Mouse (Mus musculus): ENCODE data around the gene Sgcd. TPM values are rescaled to one million over a fixed set of nuclear protein-coding genes. Genes with fewer than 3 reads are reported as not detected.

Gene Sgcd
- polyA plus RNA-seq, 1 experiment: 2.9 TPM

- no peak for TF ChIP-seq POLR2A (IDR thresholded peaks at IDR 0.05; ENCODE audit: borderline replicate concordance, control insufficient read depth, low read depth, low read length)
- no peak for TF ChIP-seq CTCF (IDR thresholded peaks at IDR 0.05; ENCODE audit: control insufficient read depth, insufficient read depth, low read length)
- Histone ChIP-seq H3K4me1 (ENCODE audit: control insufficient read depth, insufficient read depth, low read length) (no peaks in the 10 kb centered on the region), H3K27ac (ENCODE audit: control insufficient read depth, insufficient read depth, low read depth, low read length, poor library complexity) (no peak overlapping the region), H3K4me3 (replicated peaks; ENCODE audit: control insufficient read depth, low read depth, low read length) (no peak overlapping the region)
- WGBS: 82% methylated on average over 9 of the region's 9 CpGs
Observed at GRCm38 (mm10) chr11:47264267-47264984, 724.3 kb downstream of the Sgcd start.

DNA sequence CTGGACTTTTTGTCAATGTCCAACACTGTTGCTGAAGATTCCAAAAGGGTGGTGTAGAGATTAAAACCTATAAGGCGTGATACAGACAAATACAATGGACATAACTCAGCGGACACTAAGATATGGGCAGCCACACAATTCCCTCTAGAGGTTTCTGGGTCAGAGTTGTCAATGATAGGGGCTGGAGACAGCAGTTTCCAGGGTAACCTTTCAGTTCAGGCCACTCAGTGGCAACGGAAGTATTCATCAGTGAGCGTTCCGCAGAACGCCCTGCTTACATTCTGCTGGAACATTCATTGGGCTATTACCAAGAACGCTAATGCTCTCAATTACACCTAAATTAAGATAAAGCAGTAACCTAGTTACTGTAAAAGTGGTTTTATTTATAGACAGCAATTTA lies 738.5 kb downstream of the Sgcd start:
- no peak overlapping the region for H3K27ac ChIP-seq (ENCODE audit: control insufficient read depth, insufficient read depth, low read depth, low read length, poor library complexity)
- WGBS: 88% methylated on average over 7 of the region's 7 CpGs
- TF ChIP-seq CTCF (IDR thresholded peaks at IDR 0.05; ENCODE audit: control insufficient read depth, insufficient read depth, low read length) (no peak), POLR2A (IDR thresholded peaks at IDR 0.05; ENCODE audit: borderline replicate concordance, control insufficient read depth, low read depth, low read length) (no peak)

DNA sequence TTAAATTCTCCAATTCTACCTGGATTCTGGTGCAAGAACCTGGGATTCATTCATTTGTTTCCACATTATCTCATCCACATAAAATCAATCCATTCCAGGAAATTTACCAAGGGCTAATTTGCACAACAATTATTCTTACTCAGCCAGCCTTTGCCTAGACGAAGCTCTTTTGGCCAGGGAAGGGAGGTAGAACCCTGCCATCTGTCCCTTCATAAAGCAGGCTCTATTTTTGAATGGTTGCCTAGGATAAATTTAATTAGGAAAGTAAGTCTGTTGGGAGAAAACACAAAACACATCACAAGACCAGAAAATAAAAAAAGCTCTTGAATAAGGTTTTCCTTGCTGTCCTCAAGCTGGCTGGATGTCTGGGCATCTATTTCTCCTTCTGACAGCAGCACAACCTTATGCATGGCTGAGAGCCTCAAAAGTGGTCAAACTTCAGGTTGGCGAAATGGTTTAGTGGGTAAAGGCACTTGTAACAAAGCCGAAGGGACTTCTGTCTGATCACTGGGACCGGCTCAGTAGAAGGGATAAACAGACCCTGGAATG lies 740.4 kb downstream of the Sgcd start:
- H3K27ac ChIP-seq (ENCODE audit: control insufficient read depth, insufficient read depth, low read depth, low read length, poor library complexity): no peak overlapping the region
- no peak for TF ChIP-seq POLR2A (IDR thresholded peaks at IDR 0.05; ENCODE audit: borderline replicate concordance, control insufficient read depth, low read depth, low read length)
- no peak for TF ChIP-seq CTCF (IDR thresholded peaks at IDR 0.05; ENCODE audit: control insufficient read depth, insufficient read depth, low read length)
- H3K4me1 ChIP-seq (ENCODE audit: control insufficient read depth, insufficient read depth, low read length): no peaks in the 10 kb centered on the region
- 81% methylated on average over 4 of the region's 4 CpGs for WGBS
- H3K4me3 ChIP-seq (replicated peaks; ENCODE audit: control insufficient read depth, low read depth, low read length): no peak overlapping the region

More for the DNA sequence above, 738.5 kb downstream of the Sgcd start:
- Histone ChIP-seq H3K4me3 (replicated peaks; ENCODE audit: control insufficient read depth, low read depth, low read length) (no peak overlapping the region), H3K4me1 (ENCODE audit: control insufficient read depth, insufficient read depth, low read length) (no peaks in the 10 kb centered on the region)

- 82% methylated on average over 8 of the region's 8 CpGs for WGBS
- Histone ChIP-seq H3K27ac (ENCODE audit: control insufficient read depth, insufficient read depth, low read depth, low read length, poor library complexity) (no peak overlapping the region), H3K4me1 (ENCODE audit: control insufficient read depth, insufficient read depth, low read length) (no peaks in the 10 kb centered on the region), H3K4me3 (replicated peaks; ENCODE audit: control insufficient read depth, low read depth, low read length) (no peak overlapping the region)
- TF ChIP-seq POLR2A (IDR thresholded peaks at IDR 0.05; ENCODE audit: borderline replicate concordance, control insufficient read depth, low read depth, low read length) (no peak), CTCF (IDR thresholded peaks at IDR 0.05; ENCODE audit: control insufficient read depth, insufficient read depth, low read length) (no peak)
Observed at GRCm38 (mm10) chr11:47247703-47248344, 740.9 kb downstream of the Sgcd start.

- TF ChIP-seq CTCF (IDR thresholded peaks at IDR 0.05; ENCODE audit: control insufficient read depth, insufficient read depth, low read length): no peak
- TF ChIP-seq POLR2A (IDR thresholded peaks at IDR 0.05; ENCODE audit: borderline replicate concordance, control insufficient read depth, low read depth, low read length): no peak
- H3K27ac ChIP-seq (ENCODE audit: control insufficient read depth, insufficient read depth, low read depth, low read length, poor library complexity): no peak overlapping the region
- H3K4me3 ChIP-seq (replicated peaks; ENCODE audit: control insufficient read depth, low read depth, low read length): no peak overlapping the region
- H3K4me1 ChIP-seq (ENCODE audit: control insufficient read depth, insufficient read depth, low read length): no peaks in the 10 kb centered on the region
- WGBS: 74% methylated on average over 1 of the region's 1 CpGs
Observed at GRCm38 (mm10) chr11:47242401-47242800, 746.4 kb downstream of the Sgcd start.

DNA sequence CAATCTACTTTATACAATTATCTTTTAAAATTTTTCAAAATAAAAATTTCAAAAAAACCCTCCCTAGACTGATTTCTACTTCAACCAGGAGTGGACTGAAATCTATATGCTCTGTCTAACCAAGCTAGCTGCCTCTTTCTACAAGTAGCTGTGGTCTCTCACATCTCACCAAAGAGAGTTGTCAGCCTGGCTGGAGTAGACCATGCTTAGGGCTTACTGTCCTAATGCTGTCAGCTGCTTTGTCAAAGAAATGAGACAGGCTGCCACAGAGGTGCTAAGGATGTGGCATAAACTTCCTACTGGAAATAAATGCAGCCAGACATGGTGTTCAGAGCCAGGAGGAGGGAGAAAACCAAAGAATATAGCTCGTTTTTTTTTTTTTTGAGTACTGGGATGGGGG lies 760.5 kb downstream of the Sgcd start:
- Histone ChIP-seq H3K4me3 (replicated peaks; ENCODE audit: control insufficient read depth, low read depth, low read length) (no peak overlapping the region), H3K4me1 (ENCODE audit: control insufficient read depth, insufficient read depth, low read length) (no peaks in the 10 kb centered on the region), H3K27ac (ENCODE audit: control insufficient read depth, insufficient read depth, low read depth, low read length, poor library complexity) (no peak overlapping the region)
- 35% methylated on average over 1 of the region's 1 CpGs for WGBS
- TF ChIP-seq CTCF (IDR thresholded peaks at IDR 0.05; ENCODE audit: control insufficient read depth, insufficient read depth, low read length) (no peak), POLR2A (IDR thresholded peaks at IDR 0.05; ENCODE audit: borderline replicate concordance, control insufficient read depth, low read depth, low read length) (no peak)

DNA sequence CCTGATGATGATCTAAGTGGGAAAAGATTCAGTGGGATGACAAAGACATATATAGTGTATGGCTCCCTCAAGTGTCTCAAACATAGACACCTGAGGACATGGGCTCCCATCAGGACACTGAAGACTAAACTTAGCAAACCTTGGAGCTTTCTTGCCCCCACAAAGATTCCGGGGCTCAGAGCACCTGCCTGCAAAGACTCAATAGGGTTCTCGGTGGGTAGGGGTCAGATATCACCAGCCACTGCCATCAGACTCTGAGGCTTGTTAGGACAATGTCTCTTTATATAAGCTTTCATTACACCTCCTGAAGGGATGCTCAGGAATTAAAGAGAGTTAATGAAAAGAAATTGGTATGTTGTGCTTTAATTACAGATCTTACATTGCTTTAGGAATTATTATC lies 764.6 kb downstream of the Sgcd start:
- H3K4me3 ChIP-seq (replicated peaks; ENCODE audit: control insufficient read depth, low read depth, low read length): no peak overlapping the region
- no peaks in the 10 kb centered on the region for H3K4me1 ChIP-seq (ENCODE audit: control insufficient read depth, insufficient read depth, low read length)
- no peak overlapping the region for H3K27ac ChIP-seq (ENCODE audit: control insufficient read depth, insufficient read depth, low read depth, low read length, poor library complexity)
- 81% methylated on average over 2 of the region's 2 CpGs for whole genome bisulfite sequencing
- TF ChIP-seq POLR2A (IDR thresholded peaks at IDR 0.05; ENCODE audit: borderline replicate concordance, control insufficient read depth, low read depth, low read length) (no peak), CTCF (IDR thresholded peaks at IDR 0.05; ENCODE audit: control insufficient read depth, insufficient read depth, low read length) (no peak)

- 76% methylated on average over 8 of the region's 8 CpGs for WGBS
- no peaks in the 10 kb centered on the region for H3K4me1 ChIP-seq (ENCODE audit: control insufficient read depth, insufficient read depth, low read length)
- TF ChIP-seq POLR2A (IDR thresholded peaks at IDR 0.05; ENCODE audit: borderline replicate concordance, control insufficient read depth, low read depth, low read length) (no peak), CTCF (IDR thresholded peaks at IDR 0.05; ENCODE audit: control insufficient read depth, insufficient read depth, low read length) (no peak)
- H3K27ac ChIP-seq (ENCODE audit: control insufficient read depth, insufficient read depth, low read depth, low read length, poor library complexity): no peak overlapping the region
- no peak overlapping the region for H3K4me3 ChIP-seq (replicated peaks; ENCODE audit: control insufficient read depth, low read depth, low read length)
Observed at GRCm38 (mm10) chr11:47211531-47211930, 777.2 kb downstream of the Sgcd start.
